Mouse (Mus musculus): ENCODE results near the gene Abcb6. TPM values are rescaled to one million over a fixed set of nuclear protein-coding genes. Genes with fewer than 3 reads are reported as not detected.

The Abcb6 gene
- polyA plus RNA-seq (2015; fragmentation: Nextera tagmentation; extraction: Ambion mirVana) = 38.1 and 41.5 TPM in 2 replicates

DNA sequence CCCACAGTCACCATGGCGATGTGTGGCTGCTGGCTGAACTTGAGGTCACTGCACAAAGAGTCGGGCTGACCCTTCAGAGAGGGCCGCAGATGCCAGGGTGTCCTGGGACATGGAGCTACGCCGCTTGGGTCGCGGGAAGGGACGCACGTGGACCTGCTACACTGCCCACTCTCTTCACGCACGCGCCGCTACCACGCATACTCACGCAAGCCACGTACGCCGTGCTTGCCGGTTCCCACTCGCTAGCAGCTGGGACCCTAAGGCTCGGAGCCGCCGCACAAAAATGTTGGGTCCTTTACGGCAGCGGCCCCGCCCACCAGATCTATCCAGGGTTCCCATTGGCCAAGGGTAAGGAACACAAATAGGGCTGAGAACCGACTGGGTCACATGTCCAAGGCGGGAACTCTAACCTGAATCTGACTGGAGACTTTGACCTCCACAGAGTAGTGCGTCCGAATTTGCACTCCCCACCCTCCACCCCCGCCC is at the start of gene Abcb6:
Abcb6 (minus strand) TSS at position 288 of the 486 bp plus-strand sequence.
- 0% methylated on average over 31 of the region's 31 CpGs for WGBS (ENCODE audit: insufficient replicate concordance)
- Histone ChIP-seq H3K4me1 (ENCODE audit: insufficient read depth) (peaks cover 13% of the 10 kb centered on the region), H3K4me2 (ENCODE audit: low read depth, low read length) (peak within 1 kb of the TSS; percentile 97), H3K9ac (replicated peaks) (peak within 1 kb of the TSS; percentile 93), H3K9me3 (ENCODE audit: low read length) (0 out of 2 replicates have a peak, but pooled peaks cover 2% of the 10 kb centered on the region), H3K27me3 (ENCODE audit: insufficient read depth, low read length) (no peaks in the 10 kb centered on the region), H3K27ac (ENCODE audit: low read depth) (peak within 1 kb of the TSS; percentile 99), H3K36me3 (replicated peaks; ENCODE audit: insufficient read depth, low read length) (peaks cover 69% of the 10 kb centered on the region), H3K4me3 (ENCODE audit: low read depth, low read length) (peak within 1 kb of the TSS; percentile 83)
- ATAC-seq (peak; percentile 86), DNase-seq (peak; percentile 93)
- TF ChIP-seq EP300 (IDR thresholded peaks at IDR 0.05; ENCODE audit: low read depth) (0 out of 2 replicates have a peak, but pooled peaks have one; percentile 20), CTCF (IDR thresholded peaks at IDR 0.05; ENCODE audit: low read depth) (no peak)

DNA sequence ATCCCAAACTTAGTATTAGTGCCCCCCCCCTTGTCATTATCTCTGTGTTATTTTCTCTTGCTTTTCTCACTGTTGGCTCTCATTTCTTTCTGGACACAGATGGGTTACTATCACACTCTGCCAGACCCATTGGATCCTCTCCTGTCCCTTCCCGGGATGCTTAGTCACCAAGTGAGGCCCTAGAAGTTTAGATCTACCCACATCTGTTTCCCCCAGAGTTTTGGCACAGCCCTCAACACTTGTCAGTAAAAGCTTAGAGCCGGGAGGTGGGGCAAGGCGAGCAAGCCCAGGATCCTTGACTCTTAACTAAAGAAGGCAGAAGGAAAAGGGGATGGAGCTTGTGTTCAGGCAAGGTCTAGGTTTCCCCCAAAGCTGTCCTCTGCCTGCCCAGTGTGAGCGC is 49.0 kb upstream of the Abcb6 start:
- no peaks in the 10 kb centered on the region for H3K27me3 ChIP-seq (ENCODE audit: insufficient read depth, low read length)
- no peaks in the 10 kb centered on the region for H3K36me3 ChIP-seq (replicated peaks; ENCODE audit: insufficient read depth, low read length)
- H3K4me1 ChIP-seq (ENCODE audit: insufficient read depth) = peaks cover 16% of the 10 kb centered on the region; the same call in 1 of the 2 replicates
- DNase-seq (peak; percentile 39), ATAC-seq (peak; percentile 91)
- H3K27ac ChIP-seq (ENCODE audit: low read depth) = peak overlapping the region; percentile 69; the same call in 1 of the 2 replicates
- H3K4me2 ChIP-seq (ENCODE audit: low read depth, low read length) = peak overlapping the region; percentile 11; the same call in 1 of the 2 replicates
- 54% methylated on average over 4 of the region's 4 CpGs for WGBS (ENCODE audit: insufficient replicate concordance)
- TF ChIP-seq CTCF (IDR thresholded peaks at IDR 0.05; ENCODE audit: low read depth) (no peak), EP300 (IDR thresholded peaks at IDR 0.05; ENCODE audit: low read depth) (peak; percentile 91)
- H3K4me3 ChIP-seq (ENCODE audit: low read depth, low read length) = no peak overlapping the region
- 0 out of 2 replicates have a peak overlapping the region, but pooled peaks have one; percentile 39 for H3K9ac ChIP-seq (replicated peaks)
- H3K9me3 ChIP-seq (ENCODE audit: low read length) = no peaks in the 10 kb centered on the region

DNA sequence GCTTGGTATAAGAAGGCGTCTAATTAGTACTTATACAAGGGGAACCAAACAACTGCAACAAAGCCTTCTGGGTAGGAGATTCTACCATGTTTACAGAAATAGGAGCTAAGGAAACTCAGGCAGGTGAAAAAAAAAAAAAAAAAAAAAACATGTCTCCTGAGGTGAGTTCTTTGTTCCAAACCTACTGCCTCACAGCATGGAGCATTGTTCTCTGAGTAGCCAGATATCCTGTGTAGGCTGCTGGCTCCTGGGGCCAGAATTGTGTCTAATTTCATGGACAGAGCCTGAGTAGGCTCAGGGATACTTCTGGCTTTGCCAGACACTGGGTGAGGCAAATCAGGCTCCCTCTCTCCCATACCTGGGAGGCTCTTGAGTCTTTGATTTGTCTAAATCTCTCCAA is 47.5 kb upstream of the Abcb6 start:
- Histone ChIP-seq H3K4me3 (ENCODE audit: low read depth, low read length) (no peak overlapping the region), H3K9me3 (ENCODE audit: low read length) (no peaks in the 10 kb centered on the region), H3K27ac (ENCODE audit: low read depth) (no peak overlapping the region), H3K36me3 (replicated peaks; ENCODE audit: insufficient read depth, low read length) (no peaks in the 10 kb centered on the region), H3K27me3 (ENCODE audit: insufficient read depth, low read length) (no peaks in the 10 kb centered on the region), H3K4me2 (ENCODE audit: low read depth, low read length) (no peak overlapping the region), H3K4me1 (ENCODE audit: insufficient read depth) (peaks cover 17% of the 10 kb centered on the region; the same call in 1 of the 2 replicates), H3K9ac (replicated peaks) (no peak overlapping the region)
- ATAC-seq (no peak), DNase-seq (no peak)
- WGBS (ENCODE audit: insufficient replicate concordance) = 81% methylated on average over 1 of the region's 1 CpGs
- TF ChIP-seq CTCF (IDR thresholded peaks at IDR 0.05; ENCODE audit: low read depth) (no peak), EP300 (IDR thresholded peaks at IDR 0.05; ENCODE audit: low read depth) (no peak)

DNA sequence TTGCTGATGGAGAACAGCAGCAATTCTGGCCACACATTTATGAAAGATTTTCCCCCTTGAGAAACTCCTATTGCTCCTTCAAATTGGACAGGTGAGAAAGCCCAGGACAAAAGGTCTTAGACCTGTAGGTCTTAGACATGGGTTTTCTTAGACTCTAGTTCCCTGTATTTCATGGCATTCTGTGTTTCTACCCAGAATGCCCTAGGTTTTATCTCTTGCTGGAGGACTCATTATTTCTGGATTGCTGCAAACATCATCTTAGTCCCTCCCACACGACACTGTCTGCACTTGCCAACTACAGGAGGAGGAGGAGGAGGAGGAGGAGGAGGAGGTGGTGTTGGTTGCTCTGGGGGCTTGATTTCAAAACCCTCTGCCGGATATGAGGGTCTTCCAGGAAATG is 45.9 kb upstream of the Abcb6 start:
- Histone ChIP-seq H3K9me3 (ENCODE audit: low read length) (no peaks in the 10 kb centered on the region), H3K9ac (replicated peaks) (no peak overlapping the region), H3K36me3 (replicated peaks; ENCODE audit: insufficient read depth, low read length) (no peaks in the 10 kb centered on the region), H3K27me3 (ENCODE audit: insufficient read depth, low read length) (0 out of 2 replicates have a peak, but pooled peaks cover under 1% of the 10 kb centered on the region), H3K4me2 (ENCODE audit: low read depth, low read length) (no peak overlapping the region), H3K27ac (ENCODE audit: low read depth) (no peak overlapping the region), H3K4me3 (ENCODE audit: low read depth, low read length) (no peak overlapping the region), H3K4me1 (ENCODE audit: insufficient read depth) (peaks cover 23% of the 10 kb centered on the region)
- 42% methylated on average over 2 of the region's 2 CpGs for WGBS (ENCODE audit: insufficient replicate concordance)
- ATAC-seq (no peak), DNase-seq (no peak)
- TF ChIP-seq CTCF (IDR thresholded peaks at IDR 0.05; ENCODE audit: low read depth) (no peak), EP300 (IDR thresholded peaks at IDR 0.05; ENCODE audit: low read depth) (no peak)

DNA sequence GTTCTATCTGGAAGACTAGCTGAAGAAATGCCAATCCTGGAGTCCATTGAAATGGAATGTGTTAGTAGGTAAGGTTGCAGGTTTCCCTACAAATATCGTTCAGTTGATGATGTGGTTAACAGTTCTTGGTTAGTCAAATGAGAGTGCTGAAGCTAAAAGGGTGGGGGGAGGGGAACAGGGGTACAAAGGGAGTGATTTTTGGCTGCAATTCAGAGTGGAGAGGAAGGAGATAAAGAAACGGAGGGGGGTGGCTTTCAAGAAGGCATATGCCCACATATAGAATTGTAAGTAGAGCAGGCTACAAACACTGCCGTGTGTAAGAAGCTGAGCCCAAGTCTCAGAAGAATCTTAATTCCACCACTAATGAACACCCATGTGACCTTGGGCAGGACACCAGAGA is 45.3 kb upstream of the Abcb6 start:
- H3K27ac ChIP-seq (ENCODE audit: low read depth) = no peak overlapping the region
- no peaks in the 10 kb centered on the region for H3K9me3 ChIP-seq (ENCODE audit: low read length)
- WGBS (ENCODE audit: insufficient replicate concordance) = 37% methylated on average over 3 of the region's 3 CpGs
- 0 out of 2 replicates have a peak, but pooled peaks cover 7% of the 10 kb centered on the region for H3K27me3 ChIP-seq (ENCODE audit: insufficient read depth, low read length)
- no peak overlapping the region for H3K4me2 ChIP-seq (ENCODE audit: low read depth, low read length)
- no peaks in the 10 kb centered on the region for H3K36me3 ChIP-seq (replicated peaks; ENCODE audit: insufficient read depth, low read length)
- no peak for TF ChIP-seq CTCF (IDR thresholded peaks at IDR 0.05; ENCODE audit: low read depth)
- TF ChIP-seq EP300 (IDR thresholded peaks at IDR 0.05; ENCODE audit: low read depth) = no peak
- H3K4me3 ChIP-seq (ENCODE audit: low read depth, low read length) = no peak overlapping the region
- H3K4me1 ChIP-seq (ENCODE audit: insufficient read depth) = peaks cover 21% of the 10 kb centered on the region
- DNase-seq (no peak), ATAC-seq (no peak)
- no peak overlapping the region for H3K9ac ChIP-seq (replicated peaks)

DNA sequence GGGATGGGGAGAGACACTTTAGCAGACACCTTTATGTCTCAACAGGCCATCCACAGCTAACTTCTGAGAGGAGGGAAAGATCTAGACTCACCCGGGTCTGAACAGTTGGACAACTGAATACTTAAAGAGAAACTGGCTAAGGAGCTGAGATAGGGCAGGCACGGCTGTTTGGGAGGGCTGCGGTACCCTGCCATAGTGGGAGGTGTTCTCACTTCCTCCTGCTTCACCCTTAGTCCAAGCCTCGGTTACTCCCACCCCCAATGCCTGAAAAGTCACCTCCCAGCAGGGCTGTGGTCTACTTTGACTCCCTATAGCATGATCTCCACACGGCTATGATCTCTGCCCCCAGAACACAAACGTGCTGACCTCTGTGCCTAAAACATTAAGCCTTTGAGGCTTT is 43.3 kb upstream of the Abcb6 start:
- 36% methylated on average over 6 of the region's 6 CpGs for WGBS (ENCODE audit: insufficient replicate concordance)
- Histone ChIP-seq H3K27me3 (ENCODE audit: insufficient read depth, low read length) (peaks cover 9% of the 10 kb centered on the region; the same call in 1 of the 2 replicates), H3K9me3 (ENCODE audit: low read length) (no peaks in the 10 kb centered on the region), H3K36me3 (replicated peaks; ENCODE audit: insufficient read depth, low read length) (no peaks in the 10 kb centered on the region), H3K4me3 (ENCODE audit: low read depth, low read length) (no peak overlapping the region), H3K4me1 (ENCODE audit: insufficient read depth) (peaks cover 19% of the 10 kb centered on the region), H3K4me2 (ENCODE audit: low read depth, low read length) (no peak overlapping the region), H3K27ac (ENCODE audit: low read depth) (no peak overlapping the region), H3K9ac (replicated peaks) (no peak overlapping the region)
- no peak for TF ChIP-seq EP300 (IDR thresholded peaks at IDR 0.05; ENCODE audit: low read depth)
- no peak for TF ChIP-seq CTCF (IDR thresholded peaks at IDR 0.05; ENCODE audit: low read depth)
- DNase-seq (no peak), ATAC-seq (no peak)
